Mouse (Mus musculus) CH12.LX (cell line): ENCODE data around the gene Pip5k1b.

ENCODE experiments used
- CHD2 ChIP-seq: IDR thresholded peaks from 2 replicates; pipeline ENCODE4 v1.6.1; 2011; ENCODE audit warnings: low read length, improper control_type of control experiment
- CTCF ChIP-seq, 2 experiments: IDR thresholded peaks in 1 of 2; conservative IDR thresholded peaks in 1 of 2; 2 replicates each; pipeline ENCODE4 v1.5.1; 2011 to 2012; ENCODE audit warnings: low read depth in 2 of 2, low read length in 2 of 2, improper control_type of control experiment in 1 of 2, inconsistent platforms in 1 of 2, mild to moderate bottlenecking in 1 of 2, moderate library complexity in 1 of 2
- ELF1 ChIP-seq: IDR thresholded peaks from 2 replicates; pipeline ENCODE4 v1.6.1; 2014; ENCODE audit warnings: low read depth, mild to moderate bottlenecking, inconsistent platforms, low read length, improper control_type of control experiment
- JUN ChIP-seq: IDR thresholded peaks from 2 replicates; pipeline ENCODE4 v1.6.1; 2011; ENCODE audit warnings: low read depth, mild to moderate bottlenecking, low read length, improper control_type of control experiment, moderate library complexity; ENCODE audit not compliant: insufficient read depth
- MAX ChIP-seq: IDR thresholded peaks from 2 replicates; pipeline ENCODE4 v1.6.1; 2011; ENCODE audit warnings: low read length, improper control_type of control experiment
- MAZ ChIP-seq: IDR thresholded peaks from 2 replicates; pipeline ENCODE4 v1.6.1; 2012; ENCODE audit warnings: low read depth, mild to moderate bottlenecking, inconsistent platforms, low read length, improper control_type of control experiment, moderate library complexity
- MEF2A ChIP-seq: IDR thresholded peaks from 2 replicates; pipeline ENCODE4 v1.6.1; 2014; ENCODE audit warnings: low read depth, mild to moderate bottlenecking, inconsistent platforms, low read length, improper control_type of control experiment, borderline replicate concordance
- MYC ChIP-seq: IDR thresholded peaks from 2 replicates; pipeline ENCODE4 v1.6.1; 2011; ENCODE audit warnings: low read depth, mild to moderate bottlenecking, improper control_type of control experiment, low read length
- POLR2AphosphoS2 ChIP-seq: IDR thresholded peaks from 2 replicates; pipeline ENCODE4 v1.6.1; 2011; ENCODE audit warnings: low read depth, low read length, improper control_type of control experiment
- TBP ChIP-seq: conservative IDR thresholded peaks from 2 replicates; pipeline ENCODE4 v1.6.1; 2011; ENCODE audit warnings: low read depth, low read length, improper control_type of control experiment
- USF1 ChIP-seq: IDR thresholded peaks from 2 replicates; pipeline ENCODE4 v1.6.1; 2014; ENCODE audit warnings: low read depth, mild to moderate bottlenecking, inconsistent platforms, low read length, improper control_type of control experiment

GRCm38 (mm10) chr19:24378470-24378869, 177.2 kb downstream of the Pip5k1b start:
- TF ChIP-seq CTCF (conservative IDR thresholded peaks at IDR 0.05 in 1 of 2, IDR thresholded peaks at IDR 0.05 in 1 of 2; ENCODE audit: low read depth in 2 of 2, low read length in 2 of 2) (no peak), TBP (no peak), JUN (no peak), MEF2A (no peak), MAZ (no peak), CHD2 (no peak), ELF1 (no peak), USF1 (no peak), MYC (no peak), MAX (no peak), POLR2AphosphoS2 (no peak)
